Mouse (Mus musculus): ENCODE measurements around the gene Slk. TPM values are rescaled to one million over a fixed set of nuclear protein-coding genes. Genes with fewer than 3 reads are reported as not detected.

Slk gene
- 16.5 and 20.6 TPM in 2 replicates for polyA plus RNA-seq (2014; fragmentation: Nextera tagmentation; extraction: Ambion mirVana)

DNA sequence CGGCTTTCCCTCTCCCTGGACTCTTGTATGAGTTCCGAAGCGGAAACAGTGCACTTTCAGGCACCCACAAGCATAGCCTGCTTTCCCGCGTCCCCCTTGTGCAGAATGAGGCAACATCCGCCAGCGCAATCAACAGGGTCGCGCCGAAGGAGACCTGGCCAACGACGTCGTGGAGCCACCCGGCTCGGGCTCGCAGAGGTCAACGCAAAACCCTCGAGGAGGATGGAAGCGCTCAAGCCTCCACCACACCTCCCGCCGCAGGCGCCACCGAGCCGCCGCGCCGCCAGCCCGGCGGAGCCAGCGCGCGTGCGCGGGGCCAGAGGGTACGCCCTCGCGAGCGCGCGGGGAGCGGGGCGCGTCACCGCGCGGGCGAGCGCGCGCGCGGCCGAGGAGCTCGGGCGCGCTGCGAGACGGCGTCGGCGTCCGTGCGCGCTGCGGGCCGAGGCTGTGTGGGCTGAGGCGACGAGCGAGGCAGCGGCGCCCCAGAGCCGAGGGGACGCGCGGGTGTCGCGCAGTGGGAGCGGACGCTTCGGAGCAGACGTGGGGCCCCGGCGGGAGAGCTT is at the start of gene Slk:
Gene Slk (plus strand): TSS at position 454 of the 563 bp plus-strand sequence.
- peak; percentile 91 for ATAC-seq (ENCODE audit: low FRiP score, low TSS enrichment)
- under 1% methylated on average over 61 of the region's 83 CpGs for WGBS
- Histone ChIP-seq H3K4me1 (ENCODE audit: control insufficient read depth, insufficient read depth, low read length) (peaks cover 22% of the 10 kb centered on the region), H3K9ac (ENCODE audit: low read depth, low read length) (peak within 1 kb of the TSS; percentile 99), H3K27ac (ENCODE audit: low read depth, low read length) (peak within 1 kb of the TSS; percentile 96), H3K9me3 (ENCODE audit: control insufficient read depth, low read length) (no peaks in the 10 kb centered on the region), H3K36me3 (ENCODE audit: control insufficient read depth, insufficient read depth, low read length) (no peaks in the 10 kb centered on the region), H3K4me3 (ENCODE audit: low read length) (peak within 1 kb of the TSS; percentile 80), H3K4me2 (replicated peaks; ENCODE audit: low read depth, low read length) (peak within 1 kb of the TSS; percentile 76), H3K27me3 (ENCODE audit: control insufficient read depth, insufficient read depth, low read length) (no peaks in the 10 kb centered on the region)

- H3K9me3 ChIP-seq (ENCODE audit: control insufficient read depth, low read length), result peaks cover 5% of the 10 kb centered on the region
- no peak overlapping the region for H3K4me2 ChIP-seq (replicated peaks; ENCODE audit: low read depth, low read length)
- no peak overlapping the region for H3K9ac ChIP-seq (ENCODE audit: low read depth, low read length)
- ATAC-seq (ENCODE audit: low FRiP score, low TSS enrichment), result no peak
- H3K36me3 ChIP-seq (ENCODE audit: control insufficient read depth, insufficient read depth, low read length), result peaks cover 14% of the 10 kb centered on the region; the same call in 1 of the 2 replicates
- 85% methylated on average over 5 of the region's 5 CpGs for WGBS
- no peak overlapping the region for H3K27ac ChIP-seq (ENCODE audit: low read depth, low read length)
- H3K4me3 ChIP-seq (ENCODE audit: low read length), result no peak overlapping the region
- peaks cover 10% of the 10 kb centered on the region; the same call in 1 of the 2 replicates for H3K4me1 ChIP-seq (ENCODE audit: control insufficient read depth, insufficient read depth, low read length)
- H3K27me3 ChIP-seq (ENCODE audit: control insufficient read depth, insufficient read depth, low read length), result no peaks in the 10 kb centered on the region
Measured at GRCm38 (mm10) chr19:47531309-47531708, 48.2 kb upstream of the Slk start.

DNA sequence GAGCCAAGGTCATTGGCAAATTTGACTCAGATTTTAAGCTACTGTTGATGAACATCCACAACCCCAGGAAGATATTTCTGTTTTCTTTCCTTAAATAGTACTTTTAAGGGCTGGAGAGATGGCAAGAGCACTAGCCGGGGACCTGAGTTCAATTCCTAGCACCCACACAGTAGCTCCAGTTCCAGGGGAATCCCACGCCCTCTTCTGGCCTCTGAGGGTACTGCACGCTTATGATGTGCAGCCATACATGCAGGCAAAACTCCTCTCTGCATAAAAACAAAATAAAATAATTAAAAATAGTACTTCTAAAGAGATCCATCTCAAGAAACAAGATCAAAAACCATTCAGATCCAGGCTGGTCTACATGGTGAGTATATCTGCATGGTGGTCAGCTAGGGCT is 47.0 kb upstream of the Slk start:
- 85% methylated on average over 3 of the region's 3 CpGs for WGBS

GRCm38 (mm10) chr19:47534131-47534530 is 45.3 kb upstream of the Slk start:
- Histone ChIP-seq H3K36me3 (ENCODE audit: control insufficient read depth, insufficient read depth, low read length) (peaks cover 11% of the 10 kb centered on the region; the same call in 1 of the 2 replicates), H3K4me2 (replicated peaks; ENCODE audit: low read depth, low read length) (no peak overlapping the region), H3K27me3 (ENCODE audit: control insufficient read depth, insufficient read depth, low read length) (no peaks in the 10 kb centered on the region), H3K4me1 (ENCODE audit: control insufficient read depth, insufficient read depth, low read length) (peaks cover 24% of the 10 kb centered on the region; the same call in 1 of the 2 replicates), H3K9ac (ENCODE audit: low read depth, low read length) (no peak overlapping the region), H3K27ac (ENCODE audit: low read depth, low read length) (no peak overlapping the region), H3K9me3 (ENCODE audit: control insufficient read depth, low read length) (peaks cover 5% of the 10 kb centered on the region), H3K4me3 (ENCODE audit: low read length) (no peak overlapping the region)
- 38% methylated on average over 1 of the region's 1 CpGs for WGBS
- no peak for ATAC-seq (ENCODE audit: low FRiP score, low TSS enrichment)

More for the DNA sequence above, 47.0 kb upstream of the Slk start:
- Histone ChIP-seq H3K9me3 (ENCODE audit: control insufficient read depth, low read length) (peaks cover 5% of the 10 kb centered on the region), H3K4me2 (replicated peaks; ENCODE audit: low read depth, low read length) (no peak overlapping the region), H3K27ac (ENCODE audit: low read depth, low read length) (no peak overlapping the region), H3K27me3 (ENCODE audit: control insufficient read depth, insufficient read depth, low read length) (no peaks in the 10 kb centered on the region), H3K9ac (ENCODE audit: low read depth, low read length) (no peak overlapping the region), H3K36me3 (ENCODE audit: control insufficient read depth, insufficient read depth, low read length) (peaks cover 14% of the 10 kb centered on the region; the same call in 1 of the 2 replicates), H3K4me3 (ENCODE audit: low read length) (no peak overlapping the region), H3K4me1 (ENCODE audit: control insufficient read depth, insufficient read depth, low read length) (peaks cover 14% of the 10 kb centered on the region; the same call in 1 of the 2 replicates)
- no peak for ATAC-seq (ENCODE audit: low FRiP score, low TSS enrichment)

GRCm38 (mm10) chr19:47536521-47537299 is 42.8 kb upstream of the Slk start:
- WGBS, result 4% methylated on average over 39 of the region's 39 CpGs
- no peaks in the 10 kb centered on the region for H3K27me3 ChIP-seq (ENCODE audit: control insufficient read depth, insufficient read depth, low read length)
- H3K36me3 ChIP-seq (ENCODE audit: control insufficient read depth, insufficient read depth, low read length), result peaks cover 7% of the 10 kb centered on the region; the same call in 1 of the 2 replicates
- peak overlapping the region; percentile 50 for H3K4me3 ChIP-seq (ENCODE audit: low read length)
- H3K9me3 ChIP-seq (ENCODE audit: control insufficient read depth, low read length), result peaks cover 5% of the 10 kb centered on the region
- H3K27ac ChIP-seq (ENCODE audit: low read depth, low read length), result peak overlapping the region; percentile 88
- peak; percentile 96 for ATAC-seq (ENCODE audit: low FRiP score, low TSS enrichment)
- peak overlapping the region; percentile 70 for H3K9ac ChIP-seq (ENCODE audit: low read depth, low read length)
- peaks cover 24% of the 10 kb centered on the region; the same call in 1 of the 2 replicates for H3K4me1 ChIP-seq (ENCODE audit: control insufficient read depth, insufficient read depth, low read length)
- peak overlapping the region; percentile 66 for H3K4me2 ChIP-seq (replicated peaks; ENCODE audit: low read depth, low read length)

GRCm38 (mm10) chr19:47537300-47537792 is 42.1 kb upstream of the Slk start, which contains the start of gene Stn1:
Gene Stn1, minus strand, starts transcription at chr19:47537507.
- peak within 1 kb of the TSS; percentile 88 for H3K27ac ChIP-seq (ENCODE audit: low read depth, low read length)
- H3K9ac ChIP-seq (ENCODE audit: low read depth, low read length), result peak within 1 kb of the TSS; percentile 70
- ATAC-seq (ENCODE audit: low FRiP score, low TSS enrichment), result peak; percentile 41
- peaks cover 7% of the 10 kb centered on the region; the same call in 1 of the 2 replicates for H3K36me3 ChIP-seq (ENCODE audit: control insufficient read depth, insufficient read depth, low read length)
- 3% methylated on average over 10 of the region's 10 CpGs for WGBS
- H3K4me1 ChIP-seq (ENCODE audit: control insufficient read depth, insufficient read depth, low read length), result peaks cover 24% of the 10 kb centered on the region; the same call in 1 of the 2 replicates
- H3K27me3 ChIP-seq (ENCODE audit: control insufficient read depth, insufficient read depth, low read length), result no peaks in the 10 kb centered on the region
- H3K4me3 ChIP-seq (ENCODE audit: low read length), result peak within 1 kb of the TSS; percentile 50
- peaks cover 5% of the 10 kb centered on the region for H3K9me3 ChIP-seq (ENCODE audit: control insufficient read depth, low read length)
- H3K4me2 ChIP-seq (replicated peaks; ENCODE audit: low read depth, low read length), result peak within 1 kb of the TSS; percentile 66

DNA sequence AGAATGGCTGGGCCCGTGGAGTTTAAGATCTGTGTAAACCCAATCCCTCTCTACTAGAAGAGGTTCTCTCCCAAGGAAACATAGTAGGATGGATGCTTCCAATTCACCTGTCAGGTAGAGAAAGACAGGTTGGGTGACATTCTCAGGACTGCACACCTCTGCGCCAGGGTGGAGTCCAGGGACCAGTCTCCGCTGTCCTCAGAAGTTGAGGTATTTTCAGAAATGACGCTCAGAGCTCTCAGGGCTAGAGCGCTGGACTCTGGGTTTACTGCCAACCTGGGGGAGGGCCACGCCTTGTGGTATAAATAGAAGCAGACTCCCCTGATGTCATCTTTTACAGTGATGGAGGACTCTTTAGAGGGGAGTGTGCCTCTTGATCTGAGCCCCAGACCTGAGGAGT is 41.6 kb upstream of the Slk start:
- H3K36me3 ChIP-seq (ENCODE audit: control insufficient read depth, insufficient read depth, low read length), result peaks cover 2% of the 10 kb centered on the region; the same call in 1 of the 2 replicates
- H3K27me3 ChIP-seq (ENCODE audit: control insufficient read depth, insufficient read depth, low read length), result no peaks in the 10 kb centered on the region
- no peak for ATAC-seq (ENCODE audit: low FRiP score, low TSS enrichment)
- no peak overlapping the region for H3K4me3 ChIP-seq (ENCODE audit: low read length)
- 58% methylated on average over 6 of the region's 6 CpGs for WGBS
- H3K4me1 ChIP-seq (ENCODE audit: control insufficient read depth, insufficient read depth, low read length), result peaks cover 24% of the 10 kb centered on the region; the same call in 1 of the 2 replicates
- no peaks in the 10 kb centered on the region; the same call in 1 of the 2 replicates for H3K9me3 ChIP-seq (ENCODE audit: control insufficient read depth, low read length)
- H3K4me2 ChIP-seq (replicated peaks; ENCODE audit: low read depth, low read length), result peak overlapping the region; percentile 66
- peak overlapping the region; percentile 58; the same call in 1 of the 2 replicates for H3K9ac ChIP-seq (ENCODE audit: low read depth, low read length)
- H3K27ac ChIP-seq (ENCODE audit: low read depth, low read length), result peak overlapping the region; percentile 88

- peaks cover 24% of the 10 kb centered on the region; the same call in 1 of the 2 replicates for H3K4me1 ChIP-seq (ENCODE audit: control insufficient read depth, insufficient read depth, low read length)
- H3K9ac ChIP-seq (ENCODE audit: low read depth, low read length), result no peak overlapping the region
- H3K36me3 ChIP-seq (ENCODE audit: control insufficient read depth, insufficient read depth, low read length), result no peaks in the 10 kb centered on the region
- H3K9me3 ChIP-seq (ENCODE audit: control insufficient read depth, low read length), result no peaks in the 10 kb centered on the region
- ATAC-seq (ENCODE audit: low FRiP score, low TSS enrichment), result peak; percentile 36; the same call in 1 of the 2 replicates
- H3K4me2 ChIP-seq (replicated peaks; ENCODE audit: low read depth, low read length), result no peak overlapping the region
- H3K4me3 ChIP-seq (ENCODE audit: low read length), result no peak overlapping the region
- 4% methylated on average over 6 of the region's 6 CpGs for WGBS
- peak overlapping the region; percentile 88; the same call in 1 of the 2 replicates for H3K27ac ChIP-seq (ENCODE audit: low read depth, low read length)
- no peaks in the 10 kb centered on the region for H3K27me3 ChIP-seq (ENCODE audit: control insufficient read depth, insufficient read depth, low read length)
Measured at GRCm38 (mm10) chr19:47538801-47539200, 40.7 kb upstream of the Slk start.

All from kidney, embryonic 14.5 days (tissue).